Mouse (Mus musculus) forebrain, postnatal 0 days (tissue): ENCODE results near the gene Cse1l. TPM values are rescaled to one million over a fixed set of nuclear protein-coding genes. Genes with fewer than 3 reads are reported as not detected.

Experiments used
- ATAC-seq: fragments of 200-750 bp; cut with Nextera tagmentation; 2 replicates; pipeline ENCODE4 v1.8.0; 2017; ENCODE audit warnings: mild to moderate bottlenecking, moderate library complexity
- DNase-seq: peaks from one replicate; pipeline ENCODE4 v3.0.0-alpha.2; 2015
- H3K27ac ChIP-seq: fragments of 300-500 bp; sonication (generic); 2 replicates; pipeline ENCODE4 v1.5.1; 2014; ENCODE audit warnings: low read depth, mild to moderate bottlenecking, antibody characterized with exemption, low read length, moderate library complexity, mixed read lengths
- H3K27me3 ChIP-seq: fragments of 300-500 bp; sonication (generic); 2 replicates; pipeline ENCODE4 v1.6.1; 2014; ENCODE audit warnings: mild to moderate bottlenecking, low read length, mixed read lengths; ENCODE audit not compliant: insufficient read depth
- H3K36me3 ChIP-seq: fragments of 300-500 bp; sonication (generic); 2 replicates; pipeline ENCODE4 v1.6.1; 2014; ENCODE audit warnings: mild to moderate bottlenecking, moderate library complexity; ENCODE audit not compliant: insufficient read depth
- H3K4me1 ChIP-seq: fragments of 300-500 bp; sonication (generic); 2 replicates; pipeline ENCODE4 v1.6.1; 2014; ENCODE audit warnings: antibody characterized with exemption; ENCODE audit not compliant: insufficient read depth
- H3K4me2 ChIP-seq: fragments of 300-500 bp; sonication (generic); 2 replicates; pipeline ENCODE4 v1.6.1; 2014; ENCODE audit warnings: low read depth, mild to moderate bottlenecking, moderate library complexity
- H3K4me3 ChIP-seq: fragments of 300-500 bp; sonication (generic); 2 replicates; pipeline ENCODE4 v1.5.1; 2014; ENCODE audit warnings: low read depth, low read length, mixed read lengths
- H3K9ac ChIP-seq: fragments of 300-500 bp; sonication (generic); 2 replicates; pipeline ENCODE4 v1.6.1; 2014; ENCODE audit warnings: mild to moderate bottlenecking
- H3K9me3 ChIP-seq: fragments of 300-500 bp; sonication (generic); 2 replicates; pipeline ENCODE4 v1.6.1; 2016; ENCODE audit warnings: low read length
- CTCF ChIP-seq: sonication (generic); IDR thresholded peaks from 2 replicates; pipeline ENCODE4 v1.5.1; 2016; ENCODE audit warnings: antibody characterized with exemption, control low read depth, low read depth
- WGBS: fragments of 180-500 bp; shearing (Covaris S2); extraction: QIAGEN DNeasy Blood & Tissue Kit; methylation state at CpG from one replicate; pipeline ENCODE4 v1.1.7; 2014; 5-methylcytosine and 5-hydroxymethylcytosine counted together
- polyA plus RNA-seq: library from polyadenylated mRNA; unstranded; fragments of >200 nt; fragmentation: Nextera tagmentation; extraction: Ambion mirVana; gene quantifications from 2 replicates; pipeline ENCODE4 v1.2.1, GENCODE M21; 2015
- total RNA-seq: library from RNA; depleted of rRNA; stranded (reverse); fragments of >200 nt; gene quantifications from 2 replicates; pipeline ENCODE4 v1.2.3, GENCODE M21; 2014; rRNA removed

Gene Cse1l
- total RNA-seq (75.9 and 79.7 TPM in 2 replicates), polyA plus RNA-seq (64.1 and 68.8 TPM in 2 replicates)

GRCm38 (mm10) chr2:166905711-166906522, at the start of gene Cse1l:
TSS of gene Cse1l (plus strand) at chr2:166906040.
- Histone ChIP-seq H3K36me3 (no peaks in the 10 kb centered on the region; the same call in 1 of the 2 replicates), H3K4me3 (peak within 1 kb of the TSS; percentile 77), H3K9ac (peak within 1 kb of the TSS; percentile 82), H3K27ac (peak within 1 kb of the TSS; percentile 93), H3K4me2 (peak within 1 kb of the TSS; percentile 92), H3K27me3 (no peaks in the 10 kb centered on the region), H3K4me1 (peaks cover 9% of the 10 kb centered on the region), H3K9me3 (no peaks in the 10 kb centered on the region)
- WGBS, result 3% methylated on average over 80 of the region's 80 CpGs
- no peak; the same call in 1 of the 2 replicates for TF ChIP-seq CTCF
- peak; percentile 96 for ATAC-seq
- peak; percentile 99 for DNase-seq

- H3K4me1 ChIP-seq, result no peaks in the 10 kb centered on the region
- 94% methylated on average over 6 of the region's 6 CpGs for WGBS
- H3K9me3 ChIP-seq, result no peaks in the 10 kb centered on the region; the same call in 1 of the 2 replicates
- no peak overlapping the region for H3K4me3 ChIP-seq
- H3K27me3 ChIP-seq, result no peaks in the 10 kb centered on the region
- H3K36me3 ChIP-seq, result peaks cover 57% of the 10 kb centered on the region
- TF ChIP-seq CTCF, result no peak
- H3K27ac ChIP-seq, result no peak overlapping the region
- no peak for ATAC-seq
- H3K9ac ChIP-seq, result no peak overlapping the region
- no peak for DNase-seq
- no peak overlapping the region for H3K4me2 ChIP-seq
Measured at GRCm38 (mm10) chr2:166856366-166856765, 49.5 kb upstream of the Cse1l start.

GRCm38 (mm10) chr2:166857118-166857517, 48.7 kb upstream of the Cse1l start:
- WGBS, result 94% methylated on average over 2 of the region's 2 CpGs
- ATAC-seq, result no peak
- H3K36me3 ChIP-seq, result peaks cover 57% of the 10 kb centered on the region

GRCm38 (mm10) chr2:166859214-166859613, 46.6 kb upstream of the Cse1l start:
- no peaks in the 10 kb centered on the region for H3K9me3 ChIP-seq
- H3K27me3 ChIP-seq, result no peaks in the 10 kb centered on the region
- peaks cover 57% of the 10 kb centered on the region for H3K36me3 ChIP-seq
- no peak overlapping the region for H3K27ac ChIP-seq
- H3K4me3 ChIP-seq, result no peak overlapping the region
- TF ChIP-seq CTCF, result no peak
- WGBS, result 87% methylated on average over 7 of the region's 7 CpGs
- ATAC-seq (no peak), DNase-seq (no peak)
- H3K4me2 ChIP-seq, result no peak overlapping the region
- no peak overlapping the region for H3K9ac ChIP-seq
- H3K4me1 ChIP-seq, result no peaks in the 10 kb centered on the region

More at GRCm38 (mm10) chr2:166857118-166857517, 48.7 kb upstream of the Cse1l start:
- H3K4me3 ChIP-seq, result no peak overlapping the region
- H3K27me3 ChIP-seq, result no peaks in the 10 kb centered on the region
- H3K9me3 ChIP-seq, result no peaks in the 10 kb centered on the region; the same call in 1 of the 2 replicates
- H3K27ac ChIP-seq, result no peak overlapping the region
- H3K4me1 ChIP-seq, result no peaks in the 10 kb centered on the region
- no peak overlapping the region for H3K4me2 ChIP-seq
- no peak overlapping the region for H3K9ac ChIP-seq
- peak; percentile 16 for DNase-seq
- TF ChIP-seq CTCF, result no peak

- peaks cover 81% of the 10 kb centered on the region for H3K36me3 ChIP-seq
- H3K4me1 ChIP-seq, result no peaks in the 10 kb centered on the region
- WGBS, result 64% methylated on average over 3 of the region's 3 CpGs
- no peak overlapping the region for H3K4me3 ChIP-seq
- no peaks in the 10 kb centered on the region for H3K27me3 ChIP-seq
- ATAC-seq (no peak), DNase-seq (no peak)
- H3K27ac ChIP-seq, result no peak overlapping the region
- no peak overlapping the region for H3K4me2 ChIP-seq
- H3K9me3 ChIP-seq, result no peaks in the 10 kb centered on the region
- TF ChIP-seq CTCF, result no peak
- no peak overlapping the region for H3K9ac ChIP-seq
Measured at GRCm38 (mm10) chr2:166862505-166862904, 43.3 kb upstream of the Cse1l start.

GRCm38 (mm10) chr2:166865476-166865875, 40.4 kb upstream of the Cse1l start:
- 88% methylated on average over 10 of the region's 10 CpGs for WGBS
- Histone ChIP-seq H3K9me3 (no peaks in the 10 kb centered on the region), H3K27ac (no peak overlapping the region), H3K4me2 (no peak overlapping the region), H3K36me3 (peaks cover 79% of the 10 kb centered on the region), H3K27me3 (no peaks in the 10 kb centered on the region), H3K9ac (no peak overlapping the region), H3K4me1 (no peaks in the 10 kb centered on the region), H3K4me3 (no peak overlapping the region)
- DNase-seq (no peak), ATAC-seq (no peak)
- no peak for TF ChIP-seq CTCF

- Histone ChIP-seq H3K9me3 (no peaks in the 10 kb centered on the region), H3K4me1 (no peaks in the 10 kb centered on the region), H3K4me2 (no peak overlapping the region), H3K9ac (no peak overlapping the region), H3K4me3 (no peak overlapping the region), H3K36me3 (peaks cover 78% of the 10 kb centered on the region), H3K27ac (no peak overlapping the region), H3K27me3 (no peaks in the 10 kb centered on the region)
- TF ChIP-seq CTCF, result no peak
- DNase-seq, result no peak
- 83% methylated on average over 20 of the region's 20 CpGs for WGBS
- no peak for ATAC-seq
Measured at GRCm38 (mm10) chr2:166870271-166870865, 35.5 kb upstream of the Cse1l start.
